Mouse (Mus musculus): Measurements from ENCODE around the gene Lifr.

The Lifr gene

GRCm38 (mm10) chr15:7128627-7129126 lies 38.3 kb downstream of the Lifr start:
- DNase-seq (ENCODE audit: extremely low read depth, low read depth), result no peak

- DNase-seq (ENCODE audit: extremely low read depth, low read depth), result no peak
Measured at GRCm38 (mm10) chr15:7129127-7129943, 38.9 kb downstream of the Lifr start.

GRCm38 (mm10) chr15:7129944-7130287 lies 39.5 kb downstream of the Lifr start:
- no peak for DNase-seq (ENCODE audit: extremely low read depth, low read depth)

- DNase-seq (ENCODE audit: extremely low read depth, low read depth), result no peak
Measured at GRCm38 (mm10) chr15:7130691-7131225, 40.3 kb downstream of the Lifr start.

- peak; percentile 35 for DNase-seq (ENCODE audit: extremely low read depth, low read depth)
Measured at GRCm38 (mm10) chr15:7132741-7133140, 42.3 kb downstream of the Lifr start.

- peak; percentile 36 for DNase-seq (ENCODE audit: extremely low read depth, low read depth)
Measured at GRCm38 (mm10) chr15:7134454-7135052, 44.1 kb downstream of the Lifr start.

- DNase-seq (ENCODE audit: extremely low read depth, low read depth), result no peak
Measured at GRCm38 (mm10) chr15:7135982-7136562, 45.7 kb downstream of the Lifr start.

- DNase-seq (ENCODE audit: extremely low read depth, low read depth), result no peak
Measured at GRCm38 (mm10) chr15:7136912-7137311, 46.5 kb downstream of the Lifr start.

GRCm38 (mm10) chr15:7137607-7138006 lies 47.2 kb downstream of the Lifr start:
- no peak for DNase-seq (ENCODE audit: extremely low read depth, low read depth)

GRCm38 (mm10) chr15:7138471-7138870 lies 48.1 kb downstream of the Lifr start:
- DNase-seq (ENCODE audit: extremely low read depth, low read depth), result no peak

- no peak for DNase-seq (ENCODE audit: extremely low read depth, low read depth)
Measured at GRCm38 (mm10) chr15:7140322-7140721, 49.9 kb downstream of the Lifr start.

GRCm38 (mm10) chr15:7141246-7141645 lies 50.8 kb downstream of the Lifr start:
- DNase-seq (ENCODE audit: extremely low read depth, low read depth), result no peak

- no peak for DNase-seq (ENCODE audit: extremely low read depth, low read depth)
Measured at GRCm38 (mm10) chr15:7143689-7144170, 53.3 kb downstream of the Lifr start.

- DNase-seq (ENCODE audit: extremely low read depth, low read depth), result no peak
Measured at GRCm38 (mm10) chr15:7144542-7144941, 54.1 kb downstream of the Lifr start.

GRCm38 (mm10) chr15:7144942-7145341 lies 54.5 kb downstream of the Lifr start:
- no peak for DNase-seq (ENCODE audit: extremely low read depth, low read depth)

GRCm38 (mm10) chr15:7145555-7145954 lies 55.1 kb downstream of the Lifr start:
- no peak for DNase-seq (ENCODE audit: extremely low read depth, low read depth)

GRCm38 (mm10) chr15:7146529-7146928 lies 56.1 kb downstream of the Lifr start:
- DNase-seq (ENCODE audit: extremely low read depth, low read depth), result no peak

GRCm38 (mm10) chr15:7149796-7150195 lies 59.4 kb downstream of the Lifr start:
- DNase-seq (ENCODE audit: extremely low read depth, low read depth), result no peak

GRCm38 (mm10) chr15:7150591-7150990 lies 60.2 kb downstream of the Lifr start:
- no peak for DNase-seq (ENCODE audit: extremely low read depth, low read depth)

GRCm38 (mm10) chr15:7152116-7152760 lies 61.8 kb downstream of the Lifr start:
- DNase-seq (ENCODE audit: extremely low read depth, low read depth), result no peak

- no peak for DNase-seq (ENCODE audit: extremely low read depth, low read depth)
Measured at GRCm38 (mm10) chr15:7154010-7154736, 63.8 kb downstream of the Lifr start.
